Mouse (Mus musculus) T-helper 1 cell (primary cell): ENCODE data around the gene Olfr498.

Source experiments
- in situ Hi-C: fragments of 300-600 bp; cut with MboI, MseI; formaldehyde crosslinking; loops from one replicate; pipeline ENCODE4 v1.15.1; 2025; ENCODE audit warnings: high pct_unique_total_duplicates

The Olfr498 gene

DNA sequence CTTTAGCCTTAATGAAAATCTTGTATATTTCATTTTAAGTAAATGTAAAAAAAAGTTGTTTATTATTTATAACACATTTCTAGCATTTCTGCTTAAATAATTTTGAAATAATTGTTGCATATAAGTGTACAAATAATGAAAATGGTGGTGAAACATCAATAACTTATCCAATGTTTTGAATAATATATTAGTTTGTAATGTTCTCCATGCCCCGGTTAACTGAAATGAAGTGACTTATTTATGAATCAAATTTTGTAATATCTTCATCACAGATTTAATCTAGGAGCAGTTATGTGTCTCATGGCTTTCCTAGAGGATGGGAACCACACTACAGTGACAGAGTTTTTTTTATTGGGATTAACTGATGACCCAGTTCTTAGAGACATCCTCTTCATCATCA is at the start of gene Olfr498:
TSS of gene Olfr498 (plus strand) at position 301 of the 400 bp plus-strand sequence.
- in situ Hi-C loops, result no loop called here

- in situ Hi-C loops, result no loop called here
Observed at GRCm38 (mm10) chr7:108420121-108420520, 45.0 kb upstream of the Olfr498 start, which contains the start of gene Olfr497. TSS of gene Olfr497 (plus strand) at chr7:108420421.
